Mouse (Mus musculus) adrenal gland, adult (tissue): ENCODE data around the gene Rps10.
"Not testable (repeated sequence)": the region's sequence is repeated elsewhere in the genome, so short reads cannot be mapped to it uniquely, and the experiment has no call there.

ENCODE experiments used
- DNase-seq, 2 experiments: peaks; one replicate each; pipeline ENCODE4 v3.0.0; 2022 to 2023; ENCODE audit warnings: low spot score in 1 of 2; ENCODE audit not compliant: inconsistent age in 2 of 2

The Rps10 gene

DNA sequence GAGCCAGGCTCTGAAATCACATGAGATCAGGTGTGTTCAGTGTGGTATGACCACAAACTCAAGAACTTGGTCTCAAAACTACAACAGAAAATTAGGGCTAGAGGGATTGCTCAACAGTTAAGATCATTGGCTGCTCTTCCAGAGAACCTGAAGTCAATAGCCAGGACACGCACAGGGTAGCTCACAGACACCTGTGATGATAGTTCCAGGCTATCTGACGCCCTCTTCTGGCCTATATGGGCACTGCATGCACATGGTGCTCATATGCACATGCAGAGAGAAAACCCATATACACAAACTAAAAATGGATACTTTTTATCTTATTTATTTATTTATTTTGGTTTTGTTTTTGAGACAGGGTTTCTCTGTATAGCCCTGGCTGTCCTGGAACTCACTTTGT, 8.1 kb upstream of the Rps10 start:
- DNase-seq: no peak

DNA sequence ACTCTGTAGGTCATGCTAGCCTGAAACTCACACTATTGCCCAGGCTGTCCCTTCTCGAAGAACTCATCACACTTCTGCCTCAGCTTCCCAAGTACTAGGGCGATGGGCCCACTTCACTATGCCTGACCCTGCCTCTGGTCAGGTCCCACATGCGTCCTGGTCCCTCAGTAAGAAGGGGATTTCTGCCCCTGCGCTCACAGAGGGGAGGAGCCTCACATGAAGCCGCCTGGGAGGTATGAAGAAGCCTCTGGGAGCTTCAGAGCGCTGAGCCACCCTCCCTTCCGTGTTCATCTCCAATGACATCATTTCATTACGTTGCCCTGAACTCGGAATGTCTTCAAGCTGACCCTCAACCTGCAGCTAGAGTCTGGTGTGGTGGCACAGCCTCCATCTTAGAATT, 7.3 kb upstream of the Rps10 start:
- DNase-seq: no peak

GRCm38 (mm10) chr17:27643101-27643500, 6.6 kb upstream of the Rps10 start:
- DNase-seq: no peak

DNA sequence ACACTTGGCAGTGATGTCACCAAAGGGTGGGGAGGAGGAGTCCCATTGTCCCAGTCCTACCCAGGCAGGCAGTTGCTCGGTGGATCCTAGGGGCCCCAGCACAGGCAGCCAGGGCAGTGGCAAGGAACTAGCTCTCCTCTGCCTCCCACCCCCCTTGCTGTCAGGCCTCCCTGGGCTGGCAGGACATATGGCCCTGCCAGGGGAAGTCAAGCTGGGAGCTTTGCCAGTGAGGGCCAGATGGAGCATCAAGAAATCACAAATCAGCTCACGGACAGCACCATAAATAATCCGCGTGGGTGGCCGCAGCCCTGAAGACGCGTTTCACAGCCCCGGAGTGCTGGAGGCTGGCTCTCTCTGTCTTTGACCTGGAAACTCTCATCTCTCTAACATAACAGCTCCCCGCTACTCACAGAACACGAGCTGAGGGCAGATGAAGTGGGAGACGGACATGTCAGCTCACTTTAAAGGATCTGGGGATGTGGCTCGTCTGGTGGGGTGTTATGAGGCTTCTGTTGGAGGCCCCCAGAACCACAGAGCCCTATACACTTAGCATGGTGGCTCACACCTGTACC, 6.1 kb upstream of the Rps10 start:
- peak; percentile 70 to 82 for DNase-seq

DNA sequence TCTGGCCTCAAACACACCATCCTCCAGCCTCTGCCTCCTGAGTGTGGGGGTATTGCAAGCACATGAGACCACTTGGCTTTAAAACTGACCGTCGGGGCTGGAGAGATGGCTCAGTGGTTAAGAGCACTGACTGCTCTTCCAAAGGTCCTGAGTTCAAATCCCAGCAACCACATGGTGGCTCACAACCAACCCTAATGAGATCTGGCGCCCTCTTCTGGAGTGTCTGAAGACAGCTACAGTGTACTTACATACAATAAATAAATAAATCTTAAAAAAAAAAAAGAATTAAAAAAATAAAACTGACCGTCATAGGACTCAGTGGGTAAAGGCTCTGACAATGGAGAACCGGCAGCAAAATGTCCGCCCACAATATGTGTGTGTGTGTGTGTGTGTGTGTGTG, 3.4 kb upstream of the Rps10 start:
- peak in 1 of 2 experiments; percentile 24 for DNase-seq

DNA sequence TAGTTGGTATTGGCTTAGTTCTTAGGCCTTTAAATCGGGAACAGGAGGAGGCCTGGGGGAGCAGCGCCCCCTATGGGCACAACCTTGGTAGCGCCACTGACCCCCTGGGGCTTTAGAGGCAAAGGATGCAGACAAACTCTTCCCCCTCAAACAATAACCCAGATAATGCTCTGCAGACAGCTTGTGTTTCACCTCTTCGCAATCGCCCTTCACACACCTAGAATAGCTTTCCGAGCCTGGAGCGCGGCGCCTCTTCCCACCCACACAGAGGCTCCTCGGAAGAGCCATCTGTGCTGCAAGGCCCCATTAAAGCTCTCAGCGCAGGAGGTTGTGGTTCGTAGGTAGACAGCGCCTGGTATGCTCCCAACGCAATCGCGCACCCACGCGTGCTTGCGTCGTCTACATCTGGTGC, 2.5 kb upstream of the Rps10 start:
- DNase-seq: peak in 1 of 2 experiments; percentile 51

GRCm38 (mm10) chr17:27637333-27637732, 864 bp upstream of the Rps10 start:
- peak in 1 of 2 experiments; percentile 49 for DNase-seq

GRCm38 (mm10) chr17:27635575-27635903, 930 bp downstream of the Rps10 start:
- DNase-seq: not testable (repeated sequence)

DNA sequence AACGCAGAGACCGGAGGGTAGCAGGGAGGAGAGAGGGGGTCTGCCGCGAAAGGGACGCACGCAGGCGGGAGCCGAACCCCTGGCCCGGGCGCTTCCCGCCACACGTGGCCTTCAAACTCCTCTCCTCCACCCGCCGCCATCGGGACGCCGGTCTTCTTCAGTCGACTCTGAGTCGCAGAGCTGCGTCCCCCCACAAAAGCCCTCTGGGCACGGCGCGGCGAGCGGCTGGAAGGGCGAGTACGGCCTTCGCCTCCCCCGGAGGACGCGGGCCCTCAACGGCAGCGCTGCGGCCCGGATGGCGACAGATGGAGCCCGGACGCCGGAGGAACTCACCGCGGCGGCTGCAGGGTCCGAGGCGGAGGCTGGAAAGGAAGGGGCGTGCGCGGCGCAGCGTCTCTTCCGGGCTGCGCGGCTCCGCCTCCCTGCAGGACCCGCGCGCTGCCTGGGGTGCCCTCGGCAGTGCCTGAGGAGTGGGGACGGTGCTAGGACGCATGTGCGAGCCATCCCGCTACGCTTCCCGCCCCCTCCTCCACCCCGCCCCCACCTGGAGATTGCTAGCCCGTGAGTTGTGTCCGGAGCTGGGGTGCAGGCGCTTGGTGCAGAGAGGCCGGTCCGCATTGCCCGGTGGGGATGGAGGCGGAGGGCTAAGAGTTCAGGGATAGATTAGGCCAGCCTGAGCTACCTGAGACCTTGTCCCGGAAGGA, 1.4 kb downstream of the Rps10 start, which contains the start of gene RPS10-NUDT3:
Gene RPS10-NUDT3 (minus strand): TSS at position 352 of the 704 bp plus-strand sequence.
- peak; percentile 93 to 97 for DNase-seq

DNA sequence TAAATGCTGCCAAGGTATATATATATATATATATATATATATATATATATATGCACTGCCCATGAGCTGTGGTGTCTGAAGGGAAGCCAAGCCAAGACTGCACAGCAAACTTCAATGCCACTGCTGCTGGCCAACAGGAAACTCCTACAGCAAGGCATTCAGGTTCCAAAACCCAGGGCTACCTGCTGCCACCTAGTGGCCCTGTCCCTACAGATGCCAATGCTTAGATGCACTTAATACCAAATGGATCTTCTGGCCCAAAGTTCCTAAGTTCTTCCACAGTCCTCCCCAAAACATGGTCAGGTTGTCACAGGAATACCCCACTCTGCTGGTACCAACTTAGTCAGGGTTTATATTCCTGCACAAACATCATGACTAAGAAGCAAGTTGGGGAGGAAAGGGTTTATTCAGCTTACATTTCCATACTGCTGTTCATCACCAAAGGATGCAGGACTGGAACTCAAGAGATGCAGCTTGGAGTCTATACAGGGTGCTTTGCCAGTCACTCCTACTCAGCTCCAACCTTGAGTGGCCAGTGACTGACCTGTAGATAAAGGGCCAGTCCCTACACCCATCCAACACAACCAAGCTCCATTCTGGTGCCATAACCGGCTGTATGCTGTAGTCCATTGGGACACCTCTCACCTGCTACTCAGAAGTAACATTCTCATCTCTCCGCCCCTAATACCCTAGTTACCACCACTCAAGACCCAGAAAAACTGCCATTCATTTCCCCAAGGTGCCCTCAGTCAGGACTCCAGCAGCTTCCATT, 7.0 kb downstream of the Rps10 start:
- DNase-seq: peak; percentile 82 to 93

- peak in 1 of 2 experiments; percentile 63 for DNase-seq
These were observed 8.1 kb downstream of the Rps10 start for GRCm38 (mm10) chr17:27628376-27628775.

GRCm38 (mm10) chr17:27627451-27627850, 9.0 kb downstream of the Rps10 start:
- DNase-seq: peak in 1 of 2 experiments; percentile 30

GRCm38 (mm10) chr17:27626681-27627080, 9.8 kb downstream of the Rps10 start:
- DNase-seq: peak in 1 of 2 experiments; percentile 62

DNA sequence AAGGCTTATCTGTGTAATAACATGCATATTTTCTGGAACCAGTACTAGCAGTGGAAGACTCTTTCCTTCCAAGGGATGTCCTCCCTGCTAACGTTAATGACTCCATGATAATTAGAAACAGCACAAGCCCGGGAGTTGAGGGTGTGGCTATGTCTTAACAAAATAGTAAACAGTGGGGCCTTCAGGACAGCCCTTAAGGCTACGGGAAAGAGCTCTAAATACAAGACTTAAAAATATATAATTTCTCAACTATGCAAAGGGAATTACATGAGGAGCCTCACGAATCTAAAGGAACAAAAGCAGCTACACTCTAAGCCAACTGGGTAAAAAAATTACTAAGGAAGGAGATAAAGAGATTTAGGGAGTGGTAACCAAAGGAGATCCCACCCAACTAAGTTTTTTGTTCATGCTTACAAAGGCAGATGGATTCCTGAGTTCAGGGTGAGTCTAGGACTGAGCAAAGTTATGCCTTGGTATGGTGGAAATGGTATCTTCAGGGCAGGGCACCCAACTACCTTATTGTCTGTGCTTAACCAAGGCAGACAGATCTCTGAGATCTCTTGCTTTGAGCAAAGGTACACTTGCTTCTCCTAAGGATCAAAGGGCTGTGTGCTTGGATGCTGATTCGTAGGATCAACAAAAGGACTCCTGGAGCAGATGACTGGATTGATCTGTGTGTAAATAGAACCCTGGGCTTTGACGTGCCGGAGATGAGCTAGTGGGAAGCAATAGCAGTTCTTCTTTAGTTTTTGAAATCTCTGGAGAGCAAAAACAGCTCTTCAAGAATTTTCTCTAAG, 10.8 kb downstream of the Rps10 start:
- DNase-seq: no peak

DNA sequence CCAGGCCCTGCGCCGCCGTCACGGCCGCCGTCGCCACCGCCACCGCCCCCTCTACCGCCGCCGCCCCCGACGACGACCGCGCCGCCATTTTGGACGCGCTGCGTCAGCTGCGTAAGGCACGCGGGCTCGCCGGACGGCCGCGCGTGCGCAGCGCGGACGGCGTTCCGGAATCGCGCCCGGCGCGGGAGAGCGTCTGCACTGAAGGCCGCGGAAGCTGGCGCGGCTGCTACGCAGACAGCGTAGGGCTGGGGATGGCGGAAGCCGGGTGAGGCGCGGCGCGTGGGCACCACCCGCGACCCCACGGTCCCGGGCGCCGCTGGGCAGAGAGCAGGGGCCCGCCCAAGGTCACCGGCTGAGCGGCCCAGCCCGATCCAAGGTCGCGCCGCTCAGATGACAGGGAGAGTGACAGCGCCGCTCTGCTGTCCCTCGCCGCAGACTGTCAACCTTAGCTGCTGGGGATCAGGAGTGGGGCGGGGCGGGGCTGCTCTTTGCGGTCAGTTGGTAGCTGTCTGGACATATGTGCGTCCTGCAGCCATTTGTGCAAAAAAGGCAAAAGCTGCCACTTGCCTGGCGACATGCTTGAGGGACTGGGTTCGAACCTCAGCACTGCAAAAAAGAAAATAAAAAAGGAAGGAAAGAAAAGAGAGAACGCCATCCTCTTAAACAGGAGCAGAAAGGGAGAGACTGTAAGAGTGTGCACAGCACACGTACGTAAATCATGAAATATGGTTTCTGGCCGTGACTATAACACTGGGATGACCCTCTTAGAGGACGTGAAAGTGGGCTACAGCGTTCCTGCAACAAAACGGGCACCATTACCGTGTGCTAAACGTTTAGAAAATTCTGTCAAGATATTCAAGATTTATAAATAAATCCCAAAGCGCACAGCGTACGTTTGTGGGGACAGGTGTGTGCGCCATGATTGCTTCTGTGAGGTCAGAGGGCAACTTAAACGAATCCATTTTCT, 12.8 kb downstream of the Rps10 start, which contains the start of gene Nudt3:
Gene Nudt3 (minus strand): TSS at position 136 of the 967 bp plus-strand sequence.
- DNase-seq: peak; percentile 93 to 97

DNA sequence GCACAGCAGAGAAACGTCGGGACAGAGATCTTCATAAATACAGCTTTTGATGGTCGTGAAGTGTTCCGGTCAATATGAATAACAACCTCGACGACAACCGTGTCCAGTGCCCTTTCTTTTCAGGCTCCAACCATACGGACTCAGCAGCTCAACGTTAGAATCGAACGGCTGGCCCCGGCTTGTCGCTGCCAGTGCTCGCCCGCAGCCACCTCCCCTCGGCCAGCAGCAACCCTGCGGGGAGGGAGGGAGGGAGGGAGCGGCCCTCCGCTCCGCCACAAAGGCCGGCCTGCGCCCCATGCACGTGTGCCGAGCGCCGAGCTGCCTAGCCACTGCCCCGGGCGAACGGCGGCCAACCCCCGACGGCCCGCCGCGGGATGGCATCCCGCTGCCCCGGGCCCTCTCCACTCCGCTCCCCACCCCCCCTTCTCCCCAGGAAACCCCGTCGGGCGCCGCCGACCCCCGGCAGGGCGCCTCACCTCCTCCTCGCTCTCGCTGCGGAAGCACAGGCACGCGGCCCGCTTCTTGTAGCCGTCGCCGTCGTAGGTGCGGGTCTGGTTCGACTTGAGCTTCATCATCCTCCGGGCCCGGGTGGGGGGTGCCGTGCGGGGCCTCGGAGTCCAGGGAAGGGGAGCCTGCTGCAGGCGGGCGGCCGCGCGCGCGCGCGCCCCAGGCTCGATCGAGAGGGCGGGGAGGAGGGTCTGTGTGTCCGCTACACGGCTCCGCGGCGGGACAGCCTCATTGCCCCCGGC, 13.7 kb downstream of the Rps10 start:
- DNase-seq: peak; percentile 58 to 82

GRCm38 (mm10) chr17:27621705-27622531, 14.6 kb downstream of the Rps10 start:
- DNase-seq: peak in 1 of 2 experiments; percentile 79

DNA sequence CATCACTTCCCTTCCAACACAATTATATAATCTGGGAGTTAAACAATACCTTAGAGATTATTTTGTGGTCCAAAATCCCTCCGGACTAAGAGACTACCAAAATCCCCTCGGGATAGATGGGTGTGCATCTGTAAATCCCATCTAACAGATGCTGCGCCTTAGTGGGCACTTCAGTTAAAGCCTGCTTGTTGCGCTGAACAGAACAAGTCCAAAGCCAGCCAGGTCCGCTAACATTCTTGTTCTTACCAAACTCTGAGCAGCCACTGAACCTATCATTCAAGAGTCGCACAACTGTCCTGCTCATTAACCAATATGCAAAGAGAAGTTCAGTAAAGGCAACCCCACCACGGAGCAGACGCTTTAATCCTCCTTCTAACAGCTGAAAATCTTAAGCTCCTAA, 15.3 kb downstream of the Rps10 start:
- peak in 1 of 2 experiments; percentile 54 for DNase-seq
